Mouse (Mus musculus) G1E (cell line): ENCODE measurements around the gene H6pd.

Source experiments
- CTCF ChIP-seq: IDR thresholded peaks from 2 replicates; pipeline ENCODE4 v1.5.1; 2012; ENCODE audit warnings: low read depth, low read length, inconsistent platforms, mixed read lengths
- GATA1 ChIP-seq: IDR thresholded peaks from 2 replicates; pipeline ENCODE4 v1.6.1; 2012; ENCODE audit warnings: borderline replicate concordance, low read length, inconsistent platforms, mixed read lengths
- POLR2AphosphoS5 ChIP-seq: IDR thresholded peaks from 2 replicates; pipeline ENCODE4 v1.6.1; 2012; ENCODE audit warnings: low read depth, low read length, inconsistent platforms; ENCODE audit not compliant: insufficient replicate concordance
- TAL1 ChIP-seq: conservative IDR thresholded peaks from 2 replicates; pipeline ENCODE4 v1.6.1; 2012; ENCODE audit warnings: low read depth, low read length, inconsistent platforms, mixed read lengths

DNA sequence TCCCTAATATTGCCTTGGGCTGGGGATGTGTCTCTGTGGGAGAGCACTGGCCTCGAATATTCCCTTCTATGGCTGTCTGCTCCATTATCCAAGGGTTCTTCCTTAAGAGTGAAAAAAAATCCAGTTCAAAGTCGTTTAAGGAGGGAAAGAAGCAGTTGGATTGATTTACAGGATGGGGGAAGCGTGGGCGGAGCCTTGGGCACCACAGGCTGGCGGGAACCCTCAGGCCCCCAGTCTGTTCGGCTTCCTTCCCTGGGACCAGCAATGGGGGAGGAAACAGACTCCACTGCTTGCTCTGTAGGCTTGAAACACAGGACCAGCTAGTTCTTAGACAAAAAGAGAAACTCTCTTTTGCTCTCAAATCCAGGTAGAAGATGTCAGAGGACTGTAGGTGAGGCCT, 40.3 kb downstream of the H6pd start:
- TF ChIP-seq CTCF, result no peak
- TF ChIP-seq GATA1, result no peak
- no peak for TF ChIP-seq TAL1
- TF ChIP-seq POLR2AphosphoS5, result no peak
